Mouse (Mus musculus) yolk sac, embryonic 10.5 days (tissue): ENCODE data around the gene Ppp4r3b.

Experiments used
- DNase-seq: peaks from one replicate; pipeline ENCODE4 v3.0.0-alpha.2; 2017; ENCODE audit warnings: low spot score

The Ppp4r3b gene

DNA sequence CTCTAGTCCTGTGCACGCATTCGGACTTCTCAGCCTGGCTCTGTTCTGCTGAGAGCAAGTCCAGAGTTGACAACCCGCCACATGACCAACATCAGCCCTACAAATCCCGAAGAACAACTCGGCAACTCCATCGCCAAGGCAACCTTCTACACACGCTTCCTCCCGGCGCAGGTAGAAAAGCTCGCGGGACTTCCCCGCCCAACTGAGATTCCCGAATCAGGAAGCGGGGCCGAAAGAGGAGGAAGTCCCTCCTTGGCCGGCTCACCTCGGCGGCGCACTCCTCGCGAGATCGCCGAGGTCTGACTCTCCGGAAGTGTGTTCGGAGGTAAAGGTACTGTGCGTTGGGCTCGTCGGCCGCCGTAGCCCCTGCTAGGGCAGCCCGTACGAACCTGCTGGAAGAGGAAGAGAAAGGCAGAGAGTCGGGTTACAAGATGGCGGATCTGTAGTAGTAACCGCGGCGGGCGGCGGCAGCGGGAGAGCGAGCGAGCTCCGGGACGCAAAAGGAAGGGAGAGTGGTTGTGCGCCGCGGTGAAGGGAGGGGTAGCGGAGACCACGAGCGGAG, at the start of gene Ppp4r3b:
Gene Ppp4r3b, plus strand, starts transcription at position 328 of the 562 bp plus-strand sequence.
- peak; percentile 97 for DNase-seq

DNA sequence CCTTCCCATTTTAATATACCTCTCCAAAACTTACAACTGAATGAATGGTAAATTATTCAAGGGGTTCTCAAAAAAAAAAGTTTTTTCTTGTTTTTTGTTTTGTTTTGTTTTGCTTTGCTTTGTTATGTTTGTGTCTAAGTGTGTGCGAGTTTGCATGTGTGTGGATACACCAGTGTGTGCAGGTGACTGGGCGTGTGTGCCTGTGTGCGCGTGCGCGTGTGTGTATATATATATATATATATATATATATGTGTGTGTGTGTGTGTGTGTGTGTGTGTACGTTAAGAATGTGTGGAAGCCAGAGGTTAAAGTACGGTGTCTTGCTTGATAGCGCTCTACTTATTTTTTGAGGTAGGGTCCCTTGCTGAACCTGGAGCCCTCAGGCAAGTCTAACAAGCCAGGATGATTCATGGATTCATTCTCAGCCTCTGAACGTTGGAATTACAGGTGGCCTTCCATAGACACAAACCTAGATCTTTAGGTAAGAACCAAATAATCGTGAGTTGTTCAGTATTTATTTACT, 42.8 kb upstream of the Ppp4r3b start:
- no peak for DNase-seq

DNA sequence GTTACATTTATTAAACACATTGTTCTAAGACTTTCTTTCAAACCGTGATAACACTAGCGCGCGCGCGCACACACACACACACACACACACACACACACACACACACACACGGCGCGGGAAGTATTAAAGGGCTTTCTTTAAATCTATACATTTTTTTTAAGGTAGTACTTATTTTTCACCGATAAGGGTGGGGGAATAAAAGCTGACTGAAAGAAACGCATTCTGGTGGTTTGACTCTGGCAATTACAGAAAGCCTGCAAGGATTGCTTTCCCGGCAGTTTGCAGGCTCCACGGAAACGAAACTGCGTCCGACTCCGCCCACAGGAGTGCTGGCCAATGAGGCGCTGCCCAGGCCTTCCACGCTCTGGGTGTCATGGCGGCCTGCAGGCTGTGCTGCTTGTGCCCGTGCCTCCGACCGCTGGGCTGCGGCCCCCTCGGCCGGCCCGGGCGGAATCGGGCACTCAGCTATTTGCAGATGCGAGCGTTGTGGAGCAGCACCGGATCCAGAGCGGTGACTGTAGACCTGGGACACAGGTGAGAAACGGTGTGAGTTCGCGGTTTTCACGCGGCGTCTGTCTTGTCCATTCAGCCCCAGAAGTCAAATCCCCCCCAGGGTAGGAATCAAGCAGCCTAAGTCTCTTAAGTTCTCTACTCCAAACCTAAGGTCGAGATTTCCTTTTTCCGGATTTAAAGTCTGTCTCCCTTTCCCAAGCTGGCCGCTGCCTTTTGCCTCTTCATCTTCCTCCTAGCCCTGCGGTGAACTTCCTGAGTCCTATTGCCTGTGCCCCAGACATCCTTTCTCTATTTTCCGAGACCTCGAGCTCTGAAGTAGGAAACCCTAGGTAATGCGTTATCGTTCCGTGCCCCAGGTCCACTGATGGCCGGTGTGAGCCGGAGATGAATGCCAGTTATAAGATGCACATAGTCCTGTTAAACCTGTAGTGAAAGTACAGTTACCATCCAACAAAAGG, 42.0 kb upstream of the Ppp4r3b start, which contains the start of gene Pnpt1:
Gene Pnpt1, plus strand, starts transcription at position 360 of the 971 bp plus-strand sequence.
- DNase-seq, result peak; percentile 90

DNA sequence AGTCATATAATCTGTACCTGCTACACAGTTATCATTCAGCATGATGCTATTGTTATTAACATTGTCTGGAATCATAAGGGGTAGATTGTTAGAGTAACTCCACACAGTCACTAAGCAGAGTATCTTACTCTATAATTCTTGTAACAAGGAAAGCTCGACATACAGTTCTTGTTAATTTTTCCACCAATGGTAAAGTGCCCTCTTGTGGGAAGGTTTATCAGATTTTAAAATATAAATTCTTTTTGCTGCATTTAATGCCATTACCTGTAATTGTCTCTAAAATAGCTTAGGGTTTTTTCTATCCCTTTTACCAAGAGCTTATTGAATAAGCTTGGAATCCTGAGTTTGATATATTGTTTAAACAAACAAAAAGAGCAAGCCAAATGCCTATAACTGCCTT, 32.0 kb upstream of the Ppp4r3b start:
- no peak for DNase-seq

GRCm38 (mm10) chr11:29148901-29149300, 23.8 kb upstream of the Ppp4r3b start:
- DNase-seq, result no peak

DNA sequence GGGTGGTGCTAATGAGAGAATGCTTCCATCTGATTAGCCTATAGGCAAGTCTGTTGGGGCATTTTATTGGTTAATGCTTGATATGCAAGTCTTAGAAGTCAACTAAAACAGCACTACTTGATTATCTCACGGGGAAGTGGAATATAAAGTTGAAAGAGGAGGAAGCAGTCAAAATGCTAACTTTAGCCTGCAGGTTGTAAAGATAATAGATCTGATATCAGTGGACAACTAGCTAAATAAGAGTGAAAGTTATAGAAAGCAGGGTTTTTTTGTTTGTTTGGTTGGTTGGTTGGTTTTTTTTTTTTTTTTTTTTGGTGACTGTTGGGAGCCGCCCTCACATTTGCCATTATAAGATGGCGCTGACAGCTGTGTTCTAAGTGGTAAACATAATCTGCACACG, 9.1 kb upstream of the Ppp4r3b start:
- DNase-seq, result no peak

DNA sequence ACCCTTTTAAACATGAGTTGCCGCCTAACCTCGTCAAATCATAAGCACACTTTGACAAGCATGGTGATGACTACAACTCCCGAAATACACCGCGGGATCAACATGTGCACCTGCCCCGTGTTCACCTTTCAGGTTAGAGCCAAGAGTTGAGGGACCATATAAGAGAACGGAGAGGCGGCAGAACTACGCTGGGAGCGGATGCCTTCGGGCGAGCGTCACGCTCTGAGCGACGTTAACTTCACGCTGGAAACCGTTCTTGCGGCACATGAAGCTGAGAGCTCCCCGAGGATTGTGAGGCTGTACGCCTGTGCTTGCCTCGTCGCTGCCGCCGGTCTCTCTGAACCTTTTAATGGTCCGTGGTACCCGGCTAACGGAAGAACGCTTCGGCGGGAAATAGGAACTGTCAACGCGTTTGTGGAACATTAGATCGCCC, 715 bp upstream of the Ppp4r3b start:
- DNase-seq, result peak; percentile 63

DNA sequence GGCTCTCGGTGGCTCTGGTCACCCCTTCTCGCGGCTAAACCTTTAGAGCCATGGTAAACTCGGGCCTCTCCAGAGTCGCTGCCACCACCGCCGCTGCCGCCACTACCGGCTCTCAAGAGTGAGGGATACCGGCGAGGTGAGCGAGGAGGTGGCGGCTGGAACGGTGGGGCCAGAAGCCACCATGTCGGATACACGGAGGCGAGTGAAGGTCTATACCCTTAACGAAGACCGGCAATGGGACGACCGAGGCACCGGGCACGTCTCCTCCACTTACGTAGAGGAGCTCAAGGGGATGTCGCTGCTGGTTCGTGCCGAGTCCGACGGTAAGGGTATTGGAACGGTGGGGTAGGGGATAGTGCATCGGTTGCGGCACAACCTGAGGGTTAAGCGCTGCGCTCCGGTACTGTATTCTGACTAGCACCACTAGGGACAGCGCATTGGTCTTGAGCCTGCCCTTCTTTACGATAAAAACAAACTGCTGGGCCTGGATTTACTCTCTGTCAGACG, 488 bp downstream of the Ppp4r3b start:
- peak; percentile 71 for DNase-seq

DNA sequence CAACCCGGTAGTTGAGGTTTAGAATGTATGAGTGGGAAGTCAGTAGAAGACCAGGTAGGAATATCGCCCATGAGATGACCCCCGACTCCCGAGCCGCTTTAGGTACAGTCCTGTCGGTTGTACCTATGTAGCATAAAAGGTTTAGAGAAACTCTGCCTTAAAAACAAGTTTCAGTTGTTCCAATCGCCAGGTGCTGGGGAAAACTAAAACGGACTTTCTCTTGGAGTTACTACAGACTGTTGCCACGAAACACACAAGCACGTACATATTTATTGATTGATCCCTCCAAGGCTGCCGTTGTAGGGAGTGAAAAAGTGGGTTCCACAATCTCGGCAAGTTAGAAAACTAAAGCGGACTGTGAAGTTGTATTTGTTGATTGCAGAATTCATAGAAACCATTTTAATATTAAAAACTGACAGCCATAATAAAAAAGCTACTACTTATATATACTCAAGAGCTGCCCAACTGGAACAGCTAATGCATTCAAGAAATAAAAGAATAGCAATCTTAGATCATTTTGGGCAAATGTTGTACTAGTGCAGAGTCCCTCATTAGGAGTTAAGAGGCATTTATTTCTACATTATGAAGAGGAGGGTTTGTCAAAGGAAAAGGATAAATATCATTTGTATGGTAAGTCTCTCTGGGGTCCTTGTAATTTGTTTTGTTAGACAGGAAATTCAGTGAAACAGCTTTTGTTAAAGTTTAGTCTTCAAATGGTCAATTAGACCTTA, 1.2 kb downstream of the Ppp4r3b start:
- no peak for DNase-seq

DNA sequence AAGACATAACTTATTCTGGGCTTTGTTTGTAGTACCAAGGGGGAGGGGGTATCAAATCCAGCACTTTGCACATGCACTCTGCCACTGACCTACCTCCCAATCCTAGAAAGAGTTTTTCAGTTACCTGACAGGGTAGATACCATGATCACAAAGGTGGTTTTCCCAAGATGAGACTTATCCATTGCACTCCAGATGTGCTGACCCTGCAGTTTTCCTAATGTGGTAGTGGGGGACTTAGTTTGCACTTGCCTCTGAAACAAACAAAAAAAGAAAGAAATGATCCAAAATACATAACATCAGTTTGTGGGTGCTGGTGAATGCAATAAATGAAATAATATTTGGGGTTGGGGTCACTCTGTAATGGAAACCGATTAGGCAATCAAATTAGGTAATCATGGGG, 6.6 kb downstream of the Ppp4r3b start:
- DNase-seq, result no peak

- no peak for DNase-seq
Observed at GRCm38 (mm10) chr11:29180657-29181056, 8.0 kb downstream of the Ppp4r3b start.

GRCm38 (mm10) chr11:29181751-29182150, 9.1 kb downstream of the Ppp4r3b start:
- no peak for DNase-seq

- no peak for DNase-seq
Observed at GRCm38 (mm10) chr11:29188981-29189380, 16.3 kb downstream of the Ppp4r3b start.

GRCm38 (mm10) chr11:29203653-29204052, 31.0 kb downstream of the Ppp4r3b start:
- DNase-seq, result no peak

DNA sequence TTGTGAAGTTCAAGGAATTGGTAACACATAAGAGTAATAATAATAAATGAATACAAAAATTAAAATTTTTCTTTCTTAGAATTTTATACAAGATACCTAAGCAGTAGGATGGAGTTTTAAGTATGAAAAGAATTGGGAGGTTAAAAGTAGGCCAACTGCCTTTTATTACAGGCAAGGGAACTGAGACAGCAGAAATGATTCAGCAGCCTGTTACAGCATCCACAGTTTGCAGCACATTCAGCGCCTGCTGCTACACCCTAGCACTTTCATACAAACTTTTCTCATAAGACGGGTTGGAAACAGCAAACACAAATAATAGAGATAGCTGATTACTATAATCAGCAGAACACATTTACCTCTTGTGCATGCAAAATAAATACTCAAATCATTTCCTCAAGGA, 37.1 kb downstream of the Ppp4r3b start:
- no peak for DNase-seq

DNA sequence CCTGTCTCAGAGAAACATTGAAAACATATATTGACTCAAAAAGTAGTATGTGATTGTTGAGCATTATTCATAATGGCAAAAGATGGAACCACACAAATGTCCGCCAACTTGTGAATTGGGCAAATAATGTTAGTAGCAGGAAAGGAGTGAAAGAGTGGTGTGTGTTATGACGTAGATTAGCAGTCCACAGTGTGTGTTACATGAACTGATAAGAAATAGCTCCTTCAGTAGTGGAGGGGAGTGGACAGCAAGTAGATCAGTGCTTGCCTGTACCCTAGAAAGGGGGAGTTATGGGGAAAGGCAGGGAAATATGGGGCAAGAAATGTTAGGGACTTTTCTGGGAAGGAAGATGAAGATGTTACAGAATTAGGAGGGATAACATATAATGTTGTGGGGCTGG, 43.5 kb downstream of the Ppp4r3b start:
- DNase-seq, result no peak

GRCm38 (mm10) chr11:29219055-29219454, 46.4 kb downstream of the Ppp4r3b start:
- DNase-seq, result no peak

DNA sequence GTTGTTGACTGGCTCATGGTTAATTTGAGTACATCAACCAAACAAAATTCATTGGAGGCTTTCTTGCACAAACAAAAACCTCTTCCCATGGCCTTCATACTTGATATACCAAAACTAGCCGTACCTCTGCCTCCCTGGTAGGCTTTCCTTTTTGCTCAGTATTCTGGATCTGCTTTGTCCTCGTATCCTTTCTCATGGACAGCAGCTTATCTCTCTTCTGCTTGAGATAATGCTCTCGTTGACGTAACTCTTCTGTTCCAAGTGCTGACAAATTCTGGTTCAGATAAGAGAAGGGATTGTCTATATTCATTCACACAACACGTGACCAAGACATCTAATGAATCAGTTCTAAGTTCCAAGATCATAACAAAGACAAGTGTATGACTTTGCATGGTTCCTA, 49.6 kb downstream of the Ppp4r3b start:
- DNase-seq, result no peak

- DNase-seq, result no peak
Observed at GRCm38 (mm10) chr11:29224754-29225153, 52.1 kb downstream of the Ppp4r3b start.

- DNase-seq, result no peak
Observed at GRCm38 (mm10) chr11:29228957-29229356, 56.3 kb downstream of the Ppp4r3b start.

DNA sequence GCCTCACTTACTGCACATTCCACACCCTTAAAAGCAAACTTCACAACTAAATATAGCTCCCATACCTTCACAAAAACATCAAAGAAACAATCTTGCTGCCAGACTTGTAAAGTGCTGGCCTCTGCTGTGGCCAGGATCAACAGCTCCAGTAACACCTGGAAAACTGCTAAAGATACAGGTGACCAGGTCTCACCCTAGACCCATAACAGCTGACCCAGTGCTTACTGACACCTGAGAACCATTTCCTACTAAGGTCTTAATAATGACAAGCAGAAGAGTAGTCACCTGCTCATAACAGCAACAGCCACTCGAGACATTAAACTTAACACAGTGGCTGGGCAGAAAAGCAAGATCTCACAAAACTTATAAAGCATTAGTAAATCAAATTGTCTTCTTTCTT, 60.9 kb downstream of the Ppp4r3b start:
- no peak for DNase-seq

DNA sequence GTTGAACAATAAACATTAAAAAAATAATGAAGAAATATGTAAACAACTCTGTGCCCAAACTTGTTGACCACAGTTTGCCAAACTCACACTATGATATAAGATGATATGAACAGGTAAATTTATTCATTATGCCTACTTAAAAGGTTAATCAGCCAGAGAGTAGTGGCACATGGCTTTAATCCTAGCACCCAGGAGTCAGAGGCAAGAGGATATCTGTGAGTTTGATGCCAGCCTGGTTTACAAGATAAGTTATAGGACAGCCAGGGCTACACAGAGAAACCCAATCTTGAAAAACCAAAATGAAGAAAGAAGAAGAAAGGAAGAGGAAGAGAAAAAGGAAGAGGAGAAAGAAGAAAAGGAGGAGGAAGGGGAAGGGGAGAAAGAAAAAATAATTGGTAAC, 64.7 kb downstream of the Ppp4r3b start:
- DNase-seq, result no peak
